Mouse (Mus musculus): Measurements from ENCODE around the gene Fubp1. TPM values are rescaled to one million over a fixed set of nuclear protein-coding genes. Genes with fewer than 3 reads are reported as not detected.

The Fubp1 gene
- polyA plus RNA-seq, 1 experiment from 2014 or later, result 300 TPM

DNA sequence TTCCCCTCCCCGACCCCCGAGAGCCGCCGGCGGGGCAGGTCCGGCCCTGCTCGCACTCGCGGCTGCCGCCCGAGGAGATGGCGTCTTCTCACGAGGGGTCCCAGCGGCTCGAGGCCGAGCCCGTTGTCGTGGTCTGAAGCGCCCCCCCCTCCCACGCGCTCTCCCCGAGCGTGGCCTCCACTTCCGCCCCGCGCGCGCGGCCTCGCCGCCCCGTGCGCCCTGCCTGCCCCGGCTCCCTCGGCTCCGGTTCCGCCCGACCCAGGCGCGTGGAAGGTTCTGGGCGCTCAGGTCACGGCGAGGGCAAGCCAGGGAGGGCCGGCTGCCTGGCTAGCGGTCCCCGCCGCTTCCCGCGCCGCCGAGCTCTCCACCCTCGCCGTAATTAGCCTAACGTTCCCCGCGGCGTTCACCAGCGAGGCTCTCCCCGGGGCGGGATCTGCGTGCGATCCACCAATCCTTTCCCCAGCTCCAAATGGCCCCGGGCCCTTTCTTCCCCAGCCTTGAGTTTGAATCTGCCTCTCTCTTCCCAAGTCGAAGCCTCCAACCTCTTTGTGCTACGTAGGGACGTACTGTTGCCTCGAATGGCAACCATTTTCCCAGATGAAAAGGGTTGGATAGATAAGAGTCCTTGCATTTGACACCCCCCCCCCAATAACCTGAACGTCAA, 638 bp downstream of the Fubp1 start:
- Histone ChIP-seq H3K27ac (ENCODE audit: low read depth) (peak overlapping the region; percentile 100), H3K36me3 (ENCODE audit: insufficient read depth) (peaks cover 10% of the 10 kb centered on the region), H3K4me2 (peak overlapping the region; percentile 83), H3K9ac (peak overlapping the region; percentile 100), H3K9me3 (ENCODE audit: low read depth, low read length) (no peaks in the 10 kb centered on the region), H3K4me1 (ENCODE audit: insufficient read depth) (peaks cover 6% of the 10 kb centered on the region; the same call in 1 of the 2 replicates), H3K27me3 (ENCODE audit: insufficient read depth, low read length) (no peaks in the 10 kb centered on the region), H3K4me3 (ENCODE audit: low read depth, low read length) (peak overlapping the region; percentile 99)
- no peak for TF ChIP-seq CTCF (IDR thresholded peaks at IDR 0.05; ENCODE audit: low read depth)
- DNase-seq (peak; percentile 64), ATAC-seq (ENCODE audit: insufficient read depth) (peak; percentile 66)
- WGBS, result under 1% methylated on average over 61 of the region's 68 CpGs

DNA sequence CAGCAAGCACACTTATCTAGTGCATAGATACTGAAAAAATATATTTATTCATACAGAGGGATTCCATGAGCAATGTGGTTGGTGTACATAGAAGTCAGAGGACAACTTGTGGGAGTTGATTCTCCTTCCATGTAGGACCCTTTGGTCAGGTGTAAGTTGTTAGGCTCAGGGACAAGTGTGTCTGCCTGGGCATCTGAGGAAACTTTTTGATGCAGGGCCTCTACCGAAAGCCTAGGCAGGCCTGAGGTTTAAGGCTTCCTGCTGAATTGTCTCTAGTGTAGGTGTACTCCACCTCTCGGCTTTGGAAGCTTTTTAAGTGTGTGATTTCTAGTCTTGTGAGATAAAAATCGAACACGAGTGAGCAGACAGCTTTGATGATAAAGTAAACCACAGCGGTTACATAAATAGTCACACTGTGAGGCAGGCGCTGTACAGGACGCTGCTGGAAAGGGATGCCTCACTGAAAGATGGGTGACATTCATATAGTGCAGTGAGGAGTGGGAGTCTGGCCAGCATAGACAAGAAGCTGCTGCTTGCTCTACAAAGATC, 1.6 kb downstream of the Fubp1 start:
- H3K4me1 ChIP-seq (ENCODE audit: insufficient read depth), result peaks cover 6% of the 10 kb centered on the region; the same call in 1 of the 2 replicates
- no peaks in the 10 kb centered on the region for H3K27me3 ChIP-seq (ENCODE audit: insufficient read depth, low read length)
- peak overlapping the region; percentile 100 for H3K9ac ChIP-seq
- DNase-seq (peak; percentile 30), ATAC-seq (ENCODE audit: insufficient read depth) (no peak)
- H3K4me2 ChIP-seq, result peak overlapping the region; percentile 83
- no peaks in the 10 kb centered on the region for H3K9me3 ChIP-seq (ENCODE audit: low read depth, low read length)
- H3K27ac ChIP-seq (ENCODE audit: low read depth), result peak overlapping the region; percentile 100; the same call in 1 of the 2 replicates
- WGBS, result under 1% methylated on average over 7 of the region's 7 CpGs
- H3K4me3 ChIP-seq (ENCODE audit: low read depth, low read length), result peak overlapping the region; percentile 99
- peaks cover 20% of the 10 kb centered on the region for H3K36me3 ChIP-seq (ENCODE audit: insufficient read depth)
- no peak for TF ChIP-seq CTCF (IDR thresholded peaks at IDR 0.05; ENCODE audit: low read depth)

DNA sequence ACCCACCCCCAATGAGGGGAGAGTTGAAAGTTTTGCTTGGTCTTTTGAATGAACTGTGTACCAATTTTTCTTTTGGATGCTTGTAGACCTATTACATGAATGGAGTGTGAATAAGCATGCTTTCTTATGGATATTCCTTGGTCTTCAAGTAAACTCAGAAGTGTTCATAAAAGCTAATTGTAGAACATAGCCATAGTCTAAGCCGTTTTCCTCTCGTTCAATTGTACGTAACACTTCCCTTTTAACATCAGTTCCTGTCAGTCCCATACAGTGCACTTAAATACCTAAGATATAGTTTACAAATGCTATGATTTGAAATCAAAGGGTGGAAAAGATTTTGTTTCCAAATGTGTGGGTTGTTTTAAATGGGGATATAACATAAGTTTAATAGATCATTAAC, 3.2 kb downstream of the Fubp1 start:
- no peak for ATAC-seq (ENCODE audit: insufficient read depth)
- H3K9ac ChIP-seq, result peak overlapping the region; percentile 100; the same call in 1 of the 2 replicates
- H3K36me3 ChIP-seq (ENCODE audit: insufficient read depth), result peaks cover 36% of the 10 kb centered on the region
- H3K9me3 ChIP-seq (ENCODE audit: low read depth, low read length), result no peaks in the 10 kb centered on the region
- TF ChIP-seq CTCF (IDR thresholded peaks at IDR 0.05; ENCODE audit: low read depth), result no peak
- H3K4me1 ChIP-seq (ENCODE audit: insufficient read depth), result peaks cover 6% of the 10 kb centered on the region; the same call in 1 of the 2 replicates
- no peak overlapping the region for H3K27ac ChIP-seq (ENCODE audit: low read depth)
- WGBS, result 28% methylated on average over 3 of the region's 3 CpGs
- DNase-seq, result no peak
- peak overlapping the region; percentile 83 for H3K4me2 ChIP-seq
- no peaks in the 10 kb centered on the region for H3K27me3 ChIP-seq (ENCODE audit: insufficient read depth, low read length)
- H3K4me3 ChIP-seq (ENCODE audit: low read depth, low read length), result peak overlapping the region; percentile 99

DNA sequence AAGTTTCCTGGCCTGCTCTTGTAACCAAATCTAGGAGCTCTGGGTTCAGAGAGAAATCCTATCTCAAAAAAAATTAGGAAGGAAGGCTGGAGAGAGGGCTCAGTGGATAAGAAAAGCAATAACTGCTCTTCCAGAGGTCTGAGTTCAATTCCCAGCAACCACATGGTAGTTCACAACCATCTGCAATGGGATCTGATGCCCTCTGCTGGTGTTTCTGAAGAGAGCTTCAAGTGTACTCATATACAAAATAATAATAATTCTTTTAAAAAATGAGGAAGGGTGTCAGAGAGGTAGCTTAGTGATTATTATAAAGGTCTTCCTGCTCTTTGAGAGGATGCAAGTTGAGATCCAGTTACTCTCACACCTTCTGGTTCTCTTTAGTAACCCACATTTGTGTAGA, 14.7 kb downstream of the Fubp1 start:
- Histone ChIP-seq H3K36me3 (ENCODE audit: insufficient read depth) (peaks cover 93% of the 10 kb centered on the region), H3K9ac (no peak overlapping the region), H3K27me3 (ENCODE audit: insufficient read depth, low read length) (no peaks in the 10 kb centered on the region), H3K27ac (ENCODE audit: low read depth) (no peak overlapping the region), H3K4me2 (no peak overlapping the region), H3K4me3 (ENCODE audit: low read depth, low read length) (no peak overlapping the region), H3K4me1 (ENCODE audit: insufficient read depth) (no peaks in the 10 kb centered on the region), H3K9me3 (ENCODE audit: low read depth, low read length) (no peaks in the 10 kb centered on the region)
- DNase-seq (no peak), ATAC-seq (ENCODE audit: insufficient read depth) (no peak)
- peak; percentile 35 for TF ChIP-seq CTCF (IDR thresholded peaks at IDR 0.05; ENCODE audit: low read depth)

DNA sequence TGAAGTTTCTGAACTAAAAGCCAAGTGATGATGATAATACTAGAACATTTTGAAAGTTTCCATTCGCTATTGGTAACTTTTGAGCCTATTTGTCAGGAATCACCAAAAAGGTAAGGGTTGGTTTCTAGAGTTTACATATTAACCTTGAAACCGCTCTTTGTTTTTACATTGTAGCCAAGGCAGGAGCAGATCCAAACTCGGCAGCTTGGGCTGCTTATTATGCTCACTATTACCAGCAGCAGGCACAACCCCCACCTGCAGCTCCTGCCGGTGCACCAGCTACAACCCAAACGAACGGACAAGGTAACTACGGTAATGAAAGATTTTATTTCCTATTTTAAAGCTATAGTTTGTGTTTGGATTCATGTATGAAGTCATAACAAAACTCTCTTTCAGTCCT, 15.7 kb downstream of the Fubp1 start:
- 88% methylated on average over 7 of the region's 7 CpGs for WGBS
- H3K9me3 ChIP-seq (ENCODE audit: low read depth, low read length), result no peaks in the 10 kb centered on the region
- no peak overlapping the region for H3K4me2 ChIP-seq
- no peak for DNase-seq
- H3K36me3 ChIP-seq (ENCODE audit: insufficient read depth), result peaks cover 94% of the 10 kb centered on the region
- H3K4me1 ChIP-seq (ENCODE audit: insufficient read depth), result no peaks in the 10 kb centered on the region
- H3K4me3 ChIP-seq (ENCODE audit: low read depth, low read length), result no peak overlapping the region
- ATAC-seq (ENCODE audit: insufficient read depth), result no peak
- H3K9ac ChIP-seq, result no peak overlapping the region
- no peak for TF ChIP-seq CTCF (IDR thresholded peaks at IDR 0.05; ENCODE audit: low read depth)
- no peaks in the 10 kb centered on the region for H3K27me3 ChIP-seq (ENCODE audit: insufficient read depth, low read length)
- H3K27ac ChIP-seq (ENCODE audit: low read depth), result no peak overlapping the region

DNA sequence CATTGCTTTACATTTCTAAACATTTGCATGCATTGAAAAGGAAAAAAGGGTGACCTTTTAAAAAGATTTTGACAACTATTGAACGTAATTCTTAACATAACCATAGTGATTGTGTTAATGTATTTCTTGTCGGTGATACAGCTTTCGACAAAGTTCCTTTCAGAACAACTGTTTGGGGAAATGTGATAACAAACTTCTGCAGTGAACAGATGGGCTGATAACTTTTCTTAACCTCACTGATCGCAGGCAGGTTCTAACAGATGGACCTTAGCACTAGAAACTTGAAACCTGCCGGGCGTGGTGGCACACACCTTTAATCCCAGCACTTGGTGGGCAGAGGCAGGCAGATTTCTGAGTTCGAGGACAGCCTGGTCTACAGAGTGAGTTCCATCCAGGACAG, 18.6 kb downstream of the Fubp1 start:
- peaks cover 93% of the 10 kb centered on the region for H3K36me3 ChIP-seq (ENCODE audit: insufficient read depth)
- ATAC-seq (ENCODE audit: insufficient read depth) (no peak), DNase-seq (no peak)
- H3K9me3 ChIP-seq (ENCODE audit: low read depth, low read length), result no peaks in the 10 kb centered on the region
- H3K27ac ChIP-seq (ENCODE audit: low read depth), result no peak overlapping the region
- no peak overlapping the region for H3K4me3 ChIP-seq (ENCODE audit: low read depth, low read length)
- no peak overlapping the region for H3K9ac ChIP-seq
- no peaks in the 10 kb centered on the region for H3K27me3 ChIP-seq (ENCODE audit: insufficient read depth, low read length)
- 91% methylated on average over 7 of the region's 7 CpGs for WGBS
- TF ChIP-seq CTCF (IDR thresholded peaks at IDR 0.05; ENCODE audit: low read depth), result no peak
- H3K4me2 ChIP-seq, result no peak overlapping the region
- H3K4me1 ChIP-seq (ENCODE audit: insufficient read depth), result no peaks in the 10 kb centered on the region

DNA sequence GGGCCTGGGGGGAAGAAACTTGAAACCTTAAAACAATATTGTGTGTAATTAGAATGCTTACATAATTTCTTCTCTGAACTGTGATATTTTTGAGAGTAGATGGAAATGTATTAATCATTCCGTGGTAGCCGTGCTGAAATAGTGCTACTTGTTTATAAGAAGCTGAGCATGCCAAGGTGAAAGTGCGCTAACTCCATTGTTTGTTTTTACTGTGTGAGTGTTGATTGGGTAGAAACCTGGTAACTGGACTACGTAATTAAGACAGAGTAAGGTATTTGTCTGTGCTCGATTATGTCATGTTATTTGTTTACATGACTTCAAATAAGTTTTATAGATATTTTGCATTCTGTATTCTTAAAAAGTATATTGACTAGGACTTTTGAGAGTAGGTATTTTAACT, 19.0 kb downstream of the Fubp1 start:
- Histone ChIP-seq H3K9ac (no peak overlapping the region), H3K4me1 (ENCODE audit: insufficient read depth) (no peaks in the 10 kb centered on the region), H3K4me3 (ENCODE audit: low read depth, low read length) (no peak overlapping the region), H3K4me2 (no peak overlapping the region), H3K27ac (ENCODE audit: low read depth) (no peak overlapping the region), H3K36me3 (ENCODE audit: insufficient read depth) (peaks cover 93% of the 10 kb centered on the region), H3K9me3 (ENCODE audit: low read depth, low read length) (no peaks in the 10 kb centered on the region), H3K27me3 (ENCODE audit: insufficient read depth, low read length) (no peaks in the 10 kb centered on the region)
- TF ChIP-seq CTCF (IDR thresholded peaks at IDR 0.05; ENCODE audit: low read depth), result no peak
- no peak for DNase-seq
- ATAC-seq (ENCODE audit: insufficient read depth), result no peak
- 64% methylated on average over 5 of the region's 5 CpGs for WGBS

Measured in lung, embryonic 14.5 days (tissue).